Mouse (Mus musculus) olfactory bulb, adult 2 months (tissue): ENCODE data around the gene Sf3b1.

Experiments
- CTCF ChIP-seq: fragments of 200-500 bp; IDR thresholded peaks from 2 replicates; pipeline ENCODE4 v1.5.1; 2012; ENCODE audit warnings: low read depth, mild to moderate bottlenecking, low read length, moderate library complexity; ENCODE audit not compliant: insufficient read depth
- POLR2A ChIP-seq: fragments of 200-500 bp; IDR thresholded peaks from 2 replicates; pipeline ENCODE4 v1.6.1; 2012; ENCODE audit warnings: mild to moderate bottlenecking, low read depth, low read length, moderate library complexity; ENCODE audit not compliant: insufficient read depth

- TF ChIP-seq CTCF (no peak), POLR2A (no peak)
Measured at GRCm38 (mm10) chr1:54982636-54983035, 44.6 kb downstream of the Sf3b1 start.
